ENCODE assay signal across 9 mouse cellular contexts in the genomic region with DNA sequence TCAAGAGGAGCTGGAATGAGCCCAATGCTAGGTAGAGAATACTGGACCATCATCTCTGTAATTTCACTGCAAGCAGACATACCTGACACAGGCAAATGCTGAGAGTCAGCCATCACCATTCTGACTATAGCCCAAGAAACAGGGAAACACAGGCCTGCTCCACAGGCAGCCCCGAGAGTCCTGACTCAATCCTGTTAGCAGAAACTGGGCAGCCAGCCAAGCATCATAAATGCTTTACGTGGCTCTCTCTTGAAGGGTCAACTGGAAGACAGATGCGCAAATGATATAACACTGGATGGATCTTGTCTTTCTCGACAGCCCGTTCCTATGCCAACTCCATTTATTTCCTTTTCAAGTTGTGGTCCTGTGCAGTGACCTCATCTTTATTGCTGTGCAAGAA. TPM values are rescaled to one million over a fixed set of nuclear protein-coding genes. Genes with fewer than 3 reads are reported as not detected.
A peak's percentile ranks its signal among the peaks of the same experiment; 100 is the strongest.
DNase-seq lines count a peak whose midpoint lies in the region; ATAC-seq and TF ChIP-seq lines count a peak whose summit lies in the region.
"Had no signal": no experiment of that assay in that cellular context is flagged by ENCODE, and none has a peak within 500 bp of the region (broad histone marks: within the 10 kb centered on the region; RNA-seq: fewer than 3 reads in every experiment).

No protein-coding gene starts in this region.

- H3K27me3 ChIP-seq in kidney, embryonic 14.5 days (ENCODE audit: control insufficient read depth, insufficient read depth, low read length), result no peaks in the 10 kb centered on the region
- no peaks in the 10 kb centered on the region for H3K27me3 ChIP-seq in stomach, embryonic 15.5 days (replicated peaks)
- H3K27me3 ChIP-seq: megakaryocyte, embryonic 14.5 days had no signal

- no peak overlapping the region for H3K4me3 ChIP-seq in gastrocnemius, adult 2 months
- H3K4me3 ChIP-seq in kidney, embryonic 14.5 days (ENCODE audit: low read length), result no peak overlapping the region
- no peak overlapping the region for H3K4me3 ChIP-seq in stomach, embryonic 15.5 days (replicated peaks)
- H3K4me3 ChIP-seq: megakaryocyte, embryonic 14.5 days had no signal

- no peaks in the 10 kb centered on the region for H3K9me3 ChIP-seq in kidney, embryonic 14.5 days (ENCODE audit: control insufficient read depth, low read length)
- no peaks in the 10 kb centered on the region for H3K9me3 ChIP-seq in stomach, embryonic 15.5 days

- intact Hi-C loops in gastrocnemius, adult 2 months (cut with DNase I), result no loop called here

- DNase-seq in gastrocnemius, adult 2 months, result peak; percentile 17
- no peak for DNase-seq in gastrocnemius, adult 18-20 months (ENCODE audit: low spot score)
- DNase-seq in ovary, postnatal 14 days (ENCODE audit: low spot score), result peak; percentile 11
- DNase-seq in ovary, adult 18-20 months (ENCODE audit: low spot score), result no peak
- no peak for DNase-seq in spleen, adult 18-20 months

- no peak overlapping the region for H3K27ac ChIP-seq in gastrocnemius, adult 2 months
- H3K27ac ChIP-seq in kidney, embryonic 14.5 days (ENCODE audit: low read depth, low read length), result no peak overlapping the region
- H3K27ac ChIP-seq in stomach, embryonic 15.5 days, result no peak overlapping the region

- TF ChIP-seq CTCF in gastrocnemius, adult 2 months (IDR thresholded peaks at IDR 0.05), result no peak

- H3K9ac ChIP-seq in kidney, embryonic 14.5 days (ENCODE audit: low read depth, low read length), result no peak overlapping the region
- H3K9ac ChIP-seq in stomach, embryonic 15.5 days, result no peak overlapping the region

- H3K4me2 ChIP-seq in kidney, embryonic 14.5 days (replicated peaks; ENCODE audit: low read depth, low read length), result no peak overlapping the region
- no peak overlapping the region for H3K4me2 ChIP-seq in stomach, embryonic 15.5 days

- ATAC-seq in kidney, embryonic 14.5 days (ENCODE audit: low FRiP score, low TSS enrichment), result peak; percentile 84
- 0 out of 2 replicates have a peak, but pooled peaks have one; percentile 35 for ATAC-seq in stomach, embryonic 15.5 days (ENCODE audit: insufficient read depth, low FRiP score, low read depth)
- ATAC-seq in megakaryocyte progenitor cell, adult 5-6 weeks (replicated peaks; ENCODE audit: poor library complexity), result no peak

- H3K4me1 ChIP-seq in kidney, embryonic 14.5 days (ENCODE audit: control insufficient read depth, insufficient read depth, low read length), result no peaks in the 10 kb centered on the region
- H3K4me1 ChIP-seq in stomach, embryonic 15.5 days, result peaks cover 4% of the 10 kb centered on the region; the same call in 1 of the 2 replicates
- H3K4me1 ChIP-seq: megakaryocyte, embryonic 14.5 days had no signal

- no peaks in the 10 kb centered on the region for H3K36me3 ChIP-seq in kidney, embryonic 14.5 days (ENCODE audit: control insufficient read depth, insufficient read depth, low read length)
- no peaks in the 10 kb centered on the region for H3K36me3 ChIP-seq in stomach, embryonic 15.5 days

- WGBS in kidney, embryonic 14.5 days, result 34% methylated on average over 5 of the region's 5 CpGs
- 36% methylated on average over 5 of the region's 5 CpGs for WGBS in stomach, embryonic 15.5 days

RNA-seq across cellular contexts. Expression of gene Kcne4, which starts 34.7 kb away (rescaled TPM):
- total RNA-seq in gastrocnemius, adult 2 months (2021), result 1 to 10 TPM in 1 of 2 experiments, under 1 TPM in 1; 0.61 to 1.3 TPM
- 1 to 10 TPM in 1 of 2 experiments, under 1 TPM in 1; 0.57 to 1.0 TPM for total RNA-seq in gastrocnemius, adult 18-20 months (2021)
- 4.7 and 4.9 TPM in 2 replicates for polyA plus RNA-seq in kidney, embryonic 14.5 days (2014; fragmentation: Nextera tagmentation; extraction: Ambion mirVana)
- 8.0 and 8.1 TPM in 2 replicates for polyA plus RNA-seq in stomach, embryonic 15.5 days (2015; fragmentation: Nextera tagmentation; extraction: Ambion mirVana)
- total RNA-seq in megakaryocyte progenitor cell, adult 5-6 weeks (2015), result not detected in 2 replicates
- not detected in 2 replicates for total RNA-seq in megakaryocyte progenitor cell, adult 5-6 weeks (2017)

Comparison
In these comparisons a context has a peak if more than half of its experiments do, and no peak if none do; other contexts are left out.
1. DNase-seq: peak in gastrocnemius, adult 2 months (single experiment) and ovary, postnatal 14 days (single experiment); none in gastrocnemius, adult 18-20 months (single experiment), ovary, adult 18-20 months (single experiment) and spleen, adult 18-20 months (0 of 2).